Mouse (Mus musculus): ENCODE data around the gene Vrk3.

DNA sequence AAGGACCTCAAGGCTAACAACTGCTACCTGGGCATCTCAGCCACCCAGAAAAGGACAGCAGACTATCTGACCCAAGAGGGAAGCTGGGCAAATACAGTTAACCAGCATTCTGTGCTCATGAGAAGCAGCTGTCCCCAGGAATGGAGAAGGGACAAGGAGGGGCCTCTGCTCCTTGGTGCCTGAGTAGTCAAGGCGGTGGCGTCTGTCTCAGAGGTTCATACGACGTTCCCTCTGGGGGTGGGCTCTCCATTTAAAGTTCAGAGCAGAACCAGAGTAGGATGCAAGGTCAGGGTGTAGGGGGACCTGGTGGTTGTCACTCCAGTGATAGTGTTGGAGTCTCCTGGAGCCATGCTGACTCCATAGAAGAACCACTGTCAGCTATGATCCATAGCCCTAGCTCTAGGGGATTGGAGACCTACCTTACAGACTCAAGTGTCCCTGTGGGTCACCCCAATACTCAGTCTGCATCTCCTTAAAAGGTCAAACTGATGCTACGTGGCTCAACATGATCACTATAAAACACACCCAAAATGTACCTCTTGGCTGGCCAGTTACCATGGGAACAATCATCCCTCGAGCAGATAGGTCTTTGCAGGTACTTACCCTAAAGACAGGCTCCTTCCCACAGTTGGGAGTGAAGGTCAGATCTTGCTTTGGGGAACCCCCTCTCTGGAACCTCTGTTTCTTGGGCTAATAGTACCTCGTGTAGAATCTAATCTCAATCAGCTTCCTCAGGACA, 62.8 kb downstream of the Vrk3 start:
- TF ChIP-seq CTCF (IDR thresholded peaks at IDR 0.05; ENCODE audit: control insufficient read depth, insufficient read depth, low read length): no peak
- no peak for TF ChIP-seq POLR2A (IDR thresholded peaks at IDR 0.05; ENCODE audit: borderline replicate concordance, control insufficient read depth, low read depth, low read length)
